Mouse (Mus musculus) intestine, embryonic 14.5 days (tissue): ENCODE measurements around the gene Camk1g. TPM values are rescaled to one million over a fixed set of nuclear protein-coding genes. Genes with fewer than 3 reads are reported as not detected.

Experiments used
- ATAC-seq: fragments of 200-750 bp; cut with Nextera tagmentation; replicated peaks from 2 replicates; pipeline ENCODE4 v1.8.0; 2017; ENCODE audit warnings: low read depth, moderate number of reproducible peaks, moderate TSS enrichment, moderate library complexity; ENCODE audit not compliant: low FRiP score, low TSS enrichment
- DNase-seq: peaks from one replicate; pipeline ENCODE4 v3.0.0-alpha.2; 2018; ENCODE audit warnings: low spot score
- H3K27ac ChIP-seq: fragments of 300-500 bp; sonication (generic); 2 replicates; pipeline ENCODE4 v1.5.1; 2014; ENCODE audit warnings: low read depth, mild to moderate bottlenecking, control low read depth
- H3K27me3 ChIP-seq: fragments of 300-500 bp; sonication (generic); replicated peaks from 2 replicates; pipeline ENCODE4 v1.6.1; 2014; ENCODE audit warnings: low read length, control low read depth; ENCODE audit not compliant: control insufficient read depth, insufficient read depth
- H3K36me3 ChIP-seq: fragments of 300-500 bp; sonication (generic); 2 replicates; pipeline ENCODE4 v1.6.1; 2014; ENCODE audit warnings: low read length, control low read depth; ENCODE audit not compliant: control insufficient read depth, insufficient read depth
- H3K4me1 ChIP-seq: fragments of 300-500 bp; sonication (generic); replicated peaks from 2 replicates; pipeline ENCODE4 v1.6.1; 2014; ENCODE audit warnings: low read length, control low read depth, mixed read lengths; ENCODE audit not compliant: control insufficient read depth, insufficient read depth
- H3K4me2 ChIP-seq: fragments of 300-500 bp; sonication (generic); 2 replicates; pipeline ENCODE4 v1.6.1; 2014; ENCODE audit warnings: low read length
- H3K4me3 ChIP-seq: fragments of 300-500 bp; sonication (generic); 2 replicates; pipeline ENCODE4 v1.5.1; 2014; ENCODE audit warnings: low read depth, low read length, control low read depth, mixed read lengths
- H3K9ac ChIP-seq: fragments of 300-500 bp; sonication (generic); 2 replicates; pipeline ENCODE4 v1.6.1; 2014; ENCODE audit warnings: mild to moderate bottlenecking, low read length
- H3K9me3 ChIP-seq: fragments of 300-500 bp; sonication (generic); 2 replicates; pipeline ENCODE4 v1.6.1; 2016; ENCODE audit warnings: low read length, control low read depth; ENCODE audit not compliant: control insufficient read depth
- WGBS: fragments of 180-500 bp; shearing (Covaris S2); extraction: QIAGEN DNeasy Blood & Tissue Kit; methylation state at CpG from one replicate; pipeline ENCODE4 v1.1.7; 2014; 5-methylcytosine and 5-hydroxymethylcytosine counted together
- polyA plus RNA-seq: library from polyadenylated mRNA; unstranded; fragments of >200 nt; fragmentation: Nextera tagmentation; extraction: Ambion mirVana; gene quantifications from 2 replicates; pipeline ENCODE4 v1.2.1, GENCODE M21; 2014

Camk1g gene
- polyA plus RNA-seq, 1 experiment from 2014 or later, result 9.5 TPM

DNA sequence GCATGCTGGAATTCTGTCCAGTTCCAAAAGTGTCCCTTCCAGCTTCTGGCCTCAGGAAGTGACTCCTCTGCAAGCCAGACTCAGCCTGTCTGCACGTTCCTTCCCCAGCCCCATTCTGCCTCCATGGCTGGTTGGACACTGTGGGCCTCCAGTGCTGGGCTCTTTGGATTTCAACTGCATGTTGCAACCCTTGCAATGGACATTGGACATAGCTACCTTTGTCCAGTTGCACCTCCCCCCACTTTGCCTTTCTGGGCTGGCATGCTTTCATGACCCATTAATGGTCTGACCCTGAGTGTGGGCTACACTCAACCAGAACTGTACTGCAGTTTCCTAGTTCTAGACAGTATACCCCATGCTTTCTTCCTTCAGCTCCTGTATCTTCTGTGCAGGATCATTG is 58.5 kb downstream of the Camk1g start:
- no peak for ATAC-seq
- H3K9ac ChIP-seq, result no peak overlapping the region

DNA sequence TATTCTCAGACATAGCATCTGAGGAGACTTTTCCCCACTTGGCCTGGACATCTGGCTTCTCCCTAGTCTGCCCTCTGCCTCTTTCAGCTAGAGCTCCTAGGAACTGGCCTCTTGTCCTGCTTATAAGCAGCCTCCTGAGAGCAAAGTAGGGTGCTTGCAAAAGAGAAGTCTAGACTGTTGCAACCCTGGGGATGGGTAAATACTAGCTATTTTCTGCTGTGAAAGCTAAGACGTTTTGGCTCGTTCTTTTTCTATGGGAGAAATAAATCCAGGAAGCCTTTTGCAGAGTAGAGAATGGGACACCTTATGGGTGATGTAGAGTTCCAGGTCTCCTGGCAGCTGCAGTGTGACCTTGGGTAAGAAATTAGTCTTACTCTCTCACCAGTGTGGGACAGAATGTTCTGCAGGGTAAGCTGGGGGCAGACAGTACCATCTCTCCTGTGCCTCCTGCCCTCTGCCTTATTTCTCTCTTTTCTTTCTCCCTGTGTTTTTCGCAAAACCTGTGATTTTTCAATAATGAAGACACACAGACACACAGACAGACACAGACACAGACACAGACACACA is 59.5 kb downstream of the Camk1g start:
- WGBS, result 85% methylated on average over 3 of the region's 3 CpGs
- no peak for ATAC-seq
- H3K27ac ChIP-seq, result no peak overlapping the region

More for the DNA sequence above, 58.5 kb downstream of the Camk1g start:
- H3K4me2 ChIP-seq, result no peak overlapping the region
- H3K36me3 ChIP-seq, result no peaks in the 10 kb centered on the region
- no peak overlapping the region for H3K4me3 ChIP-seq
- DNase-seq, result no peak
- 85% methylated on average over 1 of the region's 1 CpGs for WGBS
- H3K27me3 ChIP-seq, result no peaks in the 10 kb centered on the region
- peaks cover 11% of the 10 kb centered on the region; the same call in 1 of the 2 replicates for H3K4me1 ChIP-seq
- no peaks in the 10 kb centered on the region for H3K9me3 ChIP-seq
- H3K27ac ChIP-seq, result no peak overlapping the region

DNA sequence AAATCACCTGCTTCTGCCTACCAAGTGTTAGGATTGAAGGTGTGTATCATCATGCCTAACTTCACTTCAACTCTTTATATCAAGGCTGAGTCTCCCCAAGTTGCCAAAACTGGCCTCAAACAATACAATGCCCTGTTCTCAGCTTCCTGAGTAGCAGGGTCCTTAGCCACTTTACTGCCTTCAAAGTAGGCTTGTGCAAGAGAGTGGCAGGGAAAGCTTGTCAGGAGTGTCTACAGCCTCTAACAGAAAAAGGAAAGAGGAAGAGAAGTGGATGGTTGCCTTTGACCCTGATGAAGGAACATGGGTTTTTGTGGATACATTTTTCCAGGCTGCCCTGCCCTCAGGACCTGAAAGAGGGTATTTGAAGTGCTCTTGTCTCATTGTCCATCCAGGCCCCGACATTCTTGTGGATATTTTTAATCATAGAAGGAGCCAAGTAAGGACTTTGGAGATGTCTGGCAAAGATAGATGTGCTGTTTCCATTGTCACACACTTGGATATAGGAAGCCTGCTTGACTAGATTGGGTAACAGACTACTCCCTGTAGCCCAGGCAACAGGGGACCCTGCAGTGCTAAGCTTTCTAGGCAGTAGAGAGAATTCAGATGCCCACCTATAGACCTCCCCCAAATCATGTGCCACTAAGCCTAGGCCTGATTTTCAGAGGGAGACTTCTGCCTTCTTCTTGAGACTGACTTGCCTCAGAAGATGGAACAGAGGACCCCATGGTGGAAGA is 60.1 kb downstream of the Camk1g start:
- Histone ChIP-seq H3K4me2 (no peak overlapping the region), H3K9ac (no peak overlapping the region), H3K4me1 (no peaks in the 10 kb centered on the region; the same call in 1 of the 2 replicates), H3K27ac (no peak overlapping the region), H3K9me3 (no peaks in the 10 kb centered on the region), H3K36me3 (no peaks in the 10 kb centered on the region), H3K27me3 (no peaks in the 10 kb centered on the region), H3K4me3 (no peak overlapping the region)
- no peak for ATAC-seq
- DNase-seq, result no peak
- WGBS, result 73% methylated on average over 1 of the region's 1 CpGs

More for the DNA sequence above, 59.5 kb downstream of the Camk1g start:
- no peaks in the 10 kb centered on the region for H3K9me3 ChIP-seq
- H3K9ac ChIP-seq, result no peak overlapping the region
- peaks cover 3% of the 10 kb centered on the region; the same call in 1 of the 2 replicates for H3K4me1 ChIP-seq
- no peak overlapping the region for H3K4me3 ChIP-seq
- DNase-seq, result no peak
- H3K36me3 ChIP-seq, result no peaks in the 10 kb centered on the region
- H3K4me2 ChIP-seq, result no peak overlapping the region
- no peaks in the 10 kb centered on the region for H3K27me3 ChIP-seq

DNA sequence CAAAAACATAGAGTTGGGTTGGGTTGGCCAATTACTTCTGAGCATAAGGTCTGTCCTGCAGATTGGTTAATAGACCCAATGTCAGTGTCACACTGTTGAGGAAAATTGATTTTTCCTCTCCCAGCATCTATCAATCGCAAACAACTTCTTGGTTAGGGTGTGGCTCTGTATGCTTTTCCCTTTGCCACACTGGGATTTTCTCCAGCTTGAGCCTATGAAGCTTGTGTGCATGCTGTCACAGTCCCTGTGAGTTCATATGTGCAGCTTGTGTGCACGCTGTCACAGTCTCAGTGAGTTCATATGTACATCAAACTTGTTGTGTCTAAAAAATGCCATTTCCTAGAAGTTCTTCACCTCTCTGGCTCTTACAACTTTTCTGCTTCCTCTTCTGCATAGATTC is 63.3 kb downstream of the Camk1g start:
- Histone ChIP-seq H3K4me2 (no peak overlapping the region), H3K27ac (no peak overlapping the region), H3K4me3 (no peak overlapping the region), H3K4me1 (peaks cover 6% of the 10 kb centered on the region; the same call in 1 of the 2 replicates), H3K9ac (no peak overlapping the region), H3K27me3 (no peaks in the 10 kb centered on the region), H3K36me3 (no peaks in the 10 kb centered on the region), H3K9me3 (no peaks in the 10 kb centered on the region)
- no peak for DNase-seq
- no peak for ATAC-seq
- 88% methylated on average over 2 of the region's 2 CpGs for WGBS

DNA sequence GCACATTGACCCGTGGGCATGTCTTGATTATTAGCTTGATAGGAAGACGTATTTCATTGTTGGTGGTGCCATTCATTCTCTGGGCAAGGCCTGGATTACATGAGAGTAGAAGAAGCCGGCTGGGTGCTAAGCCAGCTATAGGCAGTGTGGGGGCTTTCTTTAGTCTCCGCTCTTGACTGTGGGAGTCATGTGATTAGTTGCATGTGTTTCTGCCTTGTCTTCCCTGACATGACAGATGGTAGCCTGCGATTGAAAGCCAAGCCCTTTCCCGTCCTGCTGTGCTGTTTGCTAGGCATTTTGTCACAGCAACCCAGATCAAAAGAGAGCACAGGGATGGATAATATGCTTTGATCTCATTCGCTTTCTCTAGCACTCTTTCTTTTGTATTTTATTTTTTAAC is 64.7 kb downstream of the Camk1g start:
- Histone ChIP-seq H3K4me1 (peaks cover 11% of the 10 kb centered on the region; the same call in 1 of the 2 replicates), H3K36me3 (no peaks in the 10 kb centered on the region), H3K9ac (no peak overlapping the region), H3K9me3 (no peaks in the 10 kb centered on the region), H3K27ac (no peak overlapping the region), H3K27me3 (no peaks in the 10 kb centered on the region), H3K4me2 (no peak overlapping the region), H3K4me3 (no peak overlapping the region)
- DNase-seq, result no peak
- WGBS, result 43% methylated on average over 7 of the region's 7 CpGs
- ATAC-seq, result no peak

DNA sequence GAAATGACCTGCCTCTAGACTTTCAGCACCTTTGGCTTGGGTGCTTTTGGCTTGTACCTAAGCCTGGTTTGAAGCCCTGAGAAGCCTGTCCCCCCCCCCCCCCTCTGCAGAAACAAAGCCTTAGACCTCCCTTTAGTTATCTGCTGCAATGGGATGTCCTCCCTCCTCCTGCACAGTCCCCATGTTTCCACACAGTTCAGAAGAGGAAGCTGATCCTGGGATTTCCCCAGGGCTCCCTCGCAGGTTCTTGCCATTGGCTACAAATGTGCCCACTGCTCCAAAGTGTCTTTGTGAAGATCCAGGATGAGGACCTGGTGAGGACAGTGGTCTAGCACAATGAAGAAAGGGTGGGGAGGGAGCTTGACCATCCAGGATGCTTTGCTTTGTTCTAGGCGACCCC is 67.0 kb downstream of the Camk1g start:
- no peak overlapping the region for H3K9ac ChIP-seq
- no peak for ATAC-seq
- no peak overlapping the region for H3K4me3 ChIP-seq
- H3K27ac ChIP-seq, result no peak overlapping the region
- 64% methylated on average over 2 of the region's 2 CpGs for WGBS
- DNase-seq, result no peak
- no peaks in the 10 kb centered on the region for H3K27me3 ChIP-seq
- no peak overlapping the region for H3K4me2 ChIP-seq
- peaks cover 11% of the 10 kb centered on the region; the same call in 1 of the 2 replicates for H3K4me1 ChIP-seq
- no peaks in the 10 kb centered on the region for H3K36me3 ChIP-seq
- H3K9me3 ChIP-seq, result no peaks in the 10 kb centered on the region

DNA sequence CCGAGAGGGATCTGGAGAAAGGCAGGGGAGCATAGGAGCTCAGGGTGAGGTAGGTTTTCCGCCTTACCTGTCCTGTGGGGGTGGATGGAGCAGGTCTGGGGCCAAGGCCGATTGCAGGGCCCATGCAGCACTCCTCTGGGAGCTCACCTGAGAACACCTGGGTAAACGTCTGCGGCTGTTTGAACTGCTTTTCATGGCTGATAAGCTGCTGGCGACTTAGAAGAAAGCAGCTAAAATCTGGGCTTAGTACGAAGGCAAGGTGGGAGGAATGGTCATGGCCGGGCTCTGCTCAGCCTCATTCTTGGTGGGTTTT is 68.0 kb downstream of the Camk1g start:
- Histone ChIP-seq H3K9ac (no peak overlapping the region), H3K27me3 (no peaks in the 10 kb centered on the region), H3K9me3 (no peaks in the 10 kb centered on the region), H3K36me3 (no peaks in the 10 kb centered on the region), H3K4me3 (no peak overlapping the region), H3K27ac (no peak overlapping the region), H3K4me1 (peaks cover 11% of the 10 kb centered on the region; the same call in 1 of the 2 replicates), H3K4me2 (peak overlapping the region; percentile 33)
- peak; percentile 79; the same call in 1 of the 2 replicates for ATAC-seq
- WGBS, result 46% methylated on average over 8 of the region's 8 CpGs
- DNase-seq, result no peak

DNA sequence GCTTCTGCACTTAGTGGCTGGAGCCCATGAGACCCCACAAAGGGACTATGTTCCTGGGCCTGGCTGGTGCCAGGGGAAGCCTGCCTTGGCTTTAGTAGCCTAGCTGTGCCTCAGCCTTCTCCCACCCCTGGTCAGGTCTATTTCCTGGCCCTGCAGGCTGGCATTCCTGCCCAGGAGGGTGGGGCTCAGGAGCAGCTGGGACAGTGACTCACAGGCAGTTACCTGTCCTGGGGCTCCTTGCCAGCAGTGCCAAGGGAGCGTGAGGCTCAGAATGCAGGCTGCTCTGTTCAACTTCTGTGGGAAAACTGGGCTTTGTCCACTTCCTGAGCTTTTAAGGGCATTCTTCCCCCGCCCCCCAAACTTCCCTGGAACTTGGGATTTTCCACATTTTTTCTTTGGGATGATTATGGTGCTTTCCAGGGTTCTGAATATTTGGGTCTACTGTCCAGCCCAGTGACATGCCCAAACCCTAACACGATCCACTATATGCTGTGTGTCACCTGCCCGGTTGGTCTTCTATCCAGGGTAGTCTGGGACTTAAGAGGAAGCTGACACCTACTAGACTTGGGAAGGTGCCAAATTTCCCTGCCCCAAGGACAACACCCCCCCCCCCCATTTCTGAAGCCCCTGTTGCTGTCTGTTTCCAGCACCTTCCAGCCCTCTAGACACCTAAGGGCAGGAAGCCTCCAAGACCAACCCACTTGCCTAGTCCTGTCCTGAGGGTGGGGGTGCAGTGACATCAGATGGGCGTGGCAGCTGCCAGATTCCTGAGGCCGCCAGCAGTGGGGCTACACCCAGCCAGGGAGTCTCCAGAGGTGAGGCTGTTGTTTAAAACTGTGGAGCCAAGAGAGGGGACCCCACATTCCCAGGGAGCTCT is 68.6 kb downstream of the Camk1g start:
- WGBS, result 54% methylated on average over 6 of the region's 6 CpGs
- DNase-seq, result peak; percentile 67
- Histone ChIP-seq H3K27ac (no peak overlapping the region), H3K4me2 (peak overlapping the region; percentile 33), H3K4me3 (no peak overlapping the region), H3K9me3 (no peaks in the 10 kb centered on the region), H3K9ac (no peak overlapping the region), H3K4me1 (peaks cover 11% of the 10 kb centered on the region; the same call in 1 of the 2 replicates), H3K36me3 (no peaks in the 10 kb centered on the region), H3K27me3 (no peaks in the 10 kb centered on the region)
- ATAC-seq, result peak; percentile 91
